Mouse (Mus musculus) heart, adult 2 months (tissue): ENCODE measurements around the gene Tbkbp1. TPM values are rescaled to one million over a fixed set of nuclear protein-coding genes. Genes with fewer than 3 reads are reported as not detected.

Experiments
- DNase-seq, 2 experiments: peaks; one replicate each; pipeline ENCODE4 v3.0.0; 2021
- H3K27ac ChIP-seq: fragments of 200-600 bp; 2 replicates; pipeline ENCODE4 v1.8.1; 2022
- H3K27me3 ChIP-seq: fragments of 200-500 bp; 2 replicates; pipeline ENCODE4 v1.6.1; 2012; ENCODE audit warnings: mild to moderate bottlenecking, low read length, inconsistent platforms, mixed read lengths; ENCODE audit not compliant: control insufficient read depth, insufficient read depth
- H3K36me3 ChIP-seq: fragments of 200-500 bp; 2 replicates; pipeline ENCODE4 v1.6.1; 2012; ENCODE audit warnings: low read length, inconsistent platforms; ENCODE audit not compliant: control insufficient read depth, insufficient read depth
- H3K4me1 ChIP-seq: fragments of 200-500 bp; 2 replicates; pipeline ENCODE4 v1.6.1; 2011; ENCODE audit warnings: low read length; ENCODE audit not compliant: control insufficient read depth, insufficient read depth
- H3K4me3 ChIP-seq: fragments of 200-600 bp; 2 replicates; pipeline ENCODE4 v1.8.1; 2022
- H3K79me2 ChIP-seq: fragments of 200-500 bp; replicated peaks from 2 replicates; pipeline ENCODE4 v1.6.1; 2012; ENCODE audit warnings: mild to moderate bottlenecking, inconsistent platforms, low read length, moderate library complexity, mixed read lengths; ENCODE audit not compliant: control insufficient read depth, insufficient read depth
- H3K9ac ChIP-seq: fragments of 200-500 bp; 2 replicates; pipeline ENCODE4 v1.6.1; 2012; ENCODE audit warnings: low read depth, mild to moderate bottlenecking, control low read depth, inconsistent platforms, low read length, mixed read lengths
- CTCF ChIP-seq: fragments of 200-600 bp; IDR thresholded peaks from 2 replicates; pipeline ENCODE4 v1.8.1; 2022; ENCODE audit warnings: antibody characterized with exemption, mild to moderate bottlenecking, moderate library complexity
- EP300 ChIP-seq: fragments of 200-500 bp; IDR thresholded peaks from 2 replicates; pipeline ENCODE4 v1.6.1; 2011; ENCODE audit warnings: low read depth, low read length, control low read depth; ENCODE audit not compliant: insufficient read depth
- POLR2A ChIP-seq: fragments of 200-500 bp; IDR thresholded peaks from 2 replicates; pipeline ENCODE4 v1.6.1; 2011; ENCODE audit warnings: mild to moderate bottlenecking, low read depth, low read length, control low read depth; ENCODE audit not compliant: insufficient read depth
- WGBS: fragments of 180-500 bp; shearing (Covaris S2); methylation state at CpG from one replicate; pipeline ENCODE4 v1.1.7; 2018; 5-methylcytosine and 5-hydroxymethylcytosine counted together
- intact Hi-C: fragments of 180-260 bp; cut with DNase I; formaldehyde crosslinking; loops from one replicate; pipeline ENCODE4 v1.15.1; 2025
- polyA plus RNA-seq: library from polyadenylated mRNA; depleted of rRNA; stranded (reverse); fragments of >200 nt; gene quantifications from 2 replicates; pipeline ENCODE4 v1.2.3, GENCODE M21; 2012
- total RNA-seq, 2 experiments: library from RNA; stranded (reverse); gene quantifications; 2 replicates each; pipeline ENCODE4 v1.2.3; 2021

Tbkbp1 gene
- total and polyA plus RNA-seq, 3 experiments, result 12.1 to 13.5 (median 12.2) TPM

DNA sequence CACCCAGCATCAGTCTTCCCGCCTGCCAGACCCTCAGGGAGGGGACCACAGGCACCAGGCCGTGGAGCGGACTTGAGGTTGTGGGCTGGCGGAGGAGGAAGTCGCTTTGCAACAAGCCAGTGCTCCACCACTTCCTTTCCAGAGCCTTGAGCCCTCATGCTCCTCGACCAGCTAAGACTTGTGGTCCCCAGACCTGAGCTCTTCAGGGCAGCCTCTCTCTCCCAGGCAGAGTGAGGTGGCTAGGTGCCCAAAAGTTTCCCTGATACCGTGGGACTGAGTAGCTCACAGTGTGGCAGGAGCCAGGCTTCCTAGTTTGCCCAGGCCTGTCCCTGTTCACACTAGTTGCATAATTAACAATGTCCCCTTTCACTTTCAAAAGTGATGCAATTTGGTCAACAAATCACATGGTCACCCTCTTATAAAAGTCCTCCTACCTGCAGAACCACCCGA lies 9.1 kb downstream of the Tbkbp1 start:
- H3K4me1 ChIP-seq, result peaks cover 2% of the 10 kb centered on the region; the same call in 1 of the 2 replicates
- H3K36me3 ChIP-seq, result no peaks in the 10 kb centered on the region
- H3K9ac ChIP-seq, result no peak overlapping the region
- H3K4me3 ChIP-seq, result no peak overlapping the region
- TF ChIP-seq EP300, result no peak
- DNase-seq, result peak; percentile 45 to 70
- intact Hi-C loops, result no loop called here
- H3K79me2 ChIP-seq, result no peaks in the 10 kb centered on the region
- 50% methylated on average over 8 of the region's 8 CpGs for WGBS
- no peaks in the 10 kb centered on the region for H3K27me3 ChIP-seq
- H3K27ac ChIP-seq, result no peak overlapping the region

DNA sequence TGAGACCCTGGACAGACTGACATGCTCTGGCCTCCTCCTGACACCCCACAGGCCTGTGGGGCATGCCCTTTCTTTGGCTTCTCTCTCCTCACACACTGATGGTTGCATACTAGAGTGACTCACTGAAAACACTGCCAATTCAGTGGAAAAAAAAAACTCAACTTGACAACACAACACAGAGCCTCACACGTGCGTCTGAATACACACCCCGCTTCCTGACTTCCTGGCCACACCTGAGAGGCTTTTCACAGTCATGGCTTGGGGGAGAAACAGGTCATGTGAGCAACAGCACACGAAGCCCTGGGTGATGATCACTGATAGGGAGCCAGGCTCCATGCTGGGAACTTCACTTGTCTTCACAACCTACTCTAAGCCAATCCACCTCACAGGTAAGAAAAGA lies 10.5 kb downstream of the Tbkbp1 start:
- no peak for TF ChIP-seq CTCF
- no peak for TF ChIP-seq POLR2A
- no peak for TF ChIP-seq EP300
- intact Hi-C loops, result no loop called here
- Histone ChIP-seq H3K79me2 (no peaks in the 10 kb centered on the region), H3K9ac (no peak overlapping the region), H3K4me1 (peaks cover 2% of the 10 kb centered on the region; the same call in 1 of the 2 replicates), H3K4me3 (no peak overlapping the region), H3K27ac (no peak overlapping the region), H3K27me3 (no peaks in the 10 kb centered on the region), H3K36me3 (no peaks in the 10 kb centered on the region)
- no peak for DNase-seq
- WGBS, result 57% methylated on average over 4 of the region's 4 CpGs

DNA sequence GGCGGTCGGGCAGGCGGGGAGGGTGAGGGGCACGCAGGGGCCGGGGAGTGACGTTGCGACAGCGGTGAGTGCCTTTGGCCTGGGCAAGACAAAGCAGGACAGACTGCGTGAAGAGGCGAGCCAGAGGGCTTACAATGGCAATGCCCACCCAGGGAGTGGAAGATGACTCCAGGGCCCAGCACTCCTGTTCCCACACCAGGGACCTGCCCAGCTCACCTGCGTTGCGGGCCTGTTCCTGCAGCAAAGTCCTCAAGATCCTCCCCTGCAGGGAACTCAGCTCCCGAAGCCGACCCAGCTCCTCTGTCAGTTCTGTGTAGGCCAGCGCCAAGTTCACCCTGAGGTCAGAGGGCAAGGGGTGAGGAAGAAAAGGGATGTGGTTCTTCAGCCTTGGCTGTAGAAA lies 12.0 kb downstream of the Tbkbp1 start:
- H3K4me1 ChIP-seq, result peaks cover 2% of the 10 kb centered on the region; the same call in 1 of the 2 replicates
- no peaks in the 10 kb centered on the region for H3K79me2 ChIP-seq
- TF ChIP-seq POLR2A (no peak), CTCF (no peak), EP300 (no peak)
- intact Hi-C loops, result no loop called here
- no peaks in the 10 kb centered on the region for H3K36me3 ChIP-seq
- H3K27ac ChIP-seq, result no peak overlapping the region
- WGBS, result 65% methylated on average over 15 of the region's 15 CpGs
- H3K27me3 ChIP-seq, result no peaks in the 10 kb centered on the region
- H3K9ac ChIP-seq, result peak overlapping the region; percentile 85
- peak overlapping the region; percentile 36; the same call in 1 of the 2 replicates for H3K4me3 ChIP-seq
- no peak for DNase-seq

DNA sequence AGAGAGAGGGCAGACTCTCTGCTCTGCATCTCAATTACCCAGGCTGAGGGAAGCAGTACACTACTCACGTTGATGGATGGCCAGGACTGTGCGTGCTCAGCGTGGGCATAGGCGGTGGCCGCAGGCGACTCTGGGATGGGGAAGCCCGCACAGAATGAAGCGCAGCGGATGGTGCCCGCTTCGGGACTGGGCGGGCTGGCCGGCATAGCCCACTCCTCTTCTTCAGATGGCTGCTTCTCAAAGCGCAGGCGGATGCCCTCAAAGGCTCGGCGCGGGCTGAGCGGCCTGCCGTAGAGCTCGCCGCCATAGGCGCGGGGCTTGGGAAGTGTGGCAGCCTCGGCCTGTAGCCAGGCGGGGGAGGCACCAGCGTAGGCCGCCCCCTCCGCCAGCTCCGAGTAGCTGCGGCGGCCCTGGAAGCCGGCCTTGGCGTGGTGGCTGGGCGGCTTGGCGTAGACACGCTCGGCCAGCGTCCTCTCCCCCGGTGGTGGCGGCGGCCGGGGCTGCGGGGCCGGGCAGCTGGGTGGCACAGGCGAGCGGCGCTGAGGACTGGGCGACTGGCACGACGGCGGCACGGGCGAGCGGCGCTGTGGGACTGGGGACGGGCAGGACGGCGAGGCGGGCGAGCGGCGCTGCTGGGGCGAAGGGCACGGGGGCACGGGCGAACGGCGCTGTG lies 12.6 kb downstream of the Tbkbp1 start:
- H3K9ac ChIP-seq, result peak overlapping the region; percentile 85
- H3K27ac ChIP-seq, result no peak overlapping the region
- WGBS, result 68% methylated on average over 69 of the region's 69 CpGs
- peaks cover 2% of the 10 kb centered on the region; the same call in 1 of the 2 replicates for H3K4me1 ChIP-seq
- no peaks in the 10 kb centered on the region for H3K79me2 ChIP-seq
- intact Hi-C loops, result no loop called here
- no peaks in the 10 kb centered on the region for H3K27me3 ChIP-seq
- TF ChIP-seq EP300 (no peak), CTCF (no peak), POLR2A (no peak)
- no peaks in the 10 kb centered on the region for H3K36me3 ChIP-seq
- peak; percentile 32 to 39 for DNase-seq
- peak overlapping the region; percentile 36; the same call in 1 of the 2 replicates for H3K4me3 ChIP-seq

DNA sequence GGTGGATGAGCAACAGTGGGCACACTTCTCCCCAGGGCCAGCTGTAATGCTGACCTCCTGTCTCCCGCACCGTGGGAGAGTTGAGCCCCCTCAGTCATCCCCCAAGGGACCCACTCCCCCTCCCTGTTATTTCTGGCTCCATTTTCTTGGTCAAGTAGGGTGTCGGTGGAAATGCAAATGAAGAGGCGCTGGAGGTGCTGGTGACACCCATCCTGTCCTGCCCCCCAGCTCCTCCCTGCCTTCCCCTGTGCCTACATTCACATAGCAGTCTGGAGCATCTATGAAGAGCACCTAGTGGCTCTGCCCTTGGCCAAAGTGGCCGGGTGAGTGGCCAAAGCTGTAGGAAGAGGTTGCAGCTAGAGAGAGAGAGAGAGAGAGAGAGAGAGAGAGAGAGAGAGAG lies 18.0 kb downstream of the Tbkbp1 start:
- Histone ChIP-seq H3K36me3 (no peaks in the 10 kb centered on the region), H3K9ac (no peak overlapping the region), H3K79me2 (no peaks in the 10 kb centered on the region), H3K27me3 (no peaks in the 10 kb centered on the region), H3K4me1 (no peaks in the 10 kb centered on the region; the same call in 1 of the 2 replicates), H3K27ac (no peak overlapping the region), H3K4me3 (no peak overlapping the region)
- TF ChIP-seq CTCF, result no peak
- no peak for TF ChIP-seq POLR2A
- DNase-seq, result no peak
- 34% methylated on average over 5 of the region's 5 CpGs for WGBS
- intact Hi-C loops, result no loop called here

DNA sequence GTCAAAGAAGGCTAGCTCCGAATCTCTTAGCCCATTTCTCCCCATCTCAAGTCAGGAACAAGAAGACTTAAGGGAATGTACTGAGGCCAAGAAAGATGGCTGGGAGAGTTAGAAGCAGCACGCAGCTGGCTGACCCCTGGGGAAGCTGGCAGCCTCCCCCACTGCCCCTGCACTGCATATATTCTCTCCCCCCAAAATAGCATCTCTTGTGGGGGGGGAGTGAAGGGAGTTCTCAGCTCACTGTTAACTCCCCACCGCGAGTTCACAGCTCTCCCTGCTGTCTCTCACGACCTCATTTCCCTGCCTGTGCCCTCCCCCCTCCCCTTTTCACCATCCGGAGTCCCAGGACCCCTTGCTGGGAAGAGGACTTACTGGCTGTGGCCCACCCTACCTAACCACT lies 19.1 kb downstream of the Tbkbp1 start:
- Histone ChIP-seq H3K9ac (no peak overlapping the region), H3K4me1 (no peaks in the 10 kb centered on the region; the same call in 1 of the 2 replicates), H3K36me3 (no peaks in the 10 kb centered on the region), H3K27ac (no peak overlapping the region), H3K4me3 (no peak overlapping the region), H3K27me3 (no peaks in the 10 kb centered on the region), H3K79me2 (no peaks in the 10 kb centered on the region)
- no peak for TF ChIP-seq POLR2A
- no peak for TF ChIP-seq CTCF
- TF ChIP-seq EP300, result no peak
- DNase-seq, result no peak
- WGBS, result 28% methylated on average over 6 of the region's 6 CpGs
- intact Hi-C loops, result no loop called here
